Mouse (Mus musculus): ENCODE results near the gene Galr3. TPM values are rescaled to one million over a fixed set of nuclear protein-coding genes. Genes with fewer than 3 reads are reported as not detected.

Gene Galr3
- polyA plus RNA-seq, 1 experiment from 2014 or later: not detected

GRCm38 (mm10) chr15:79022671-79023230 lies 18.9 kb upstream of the Galr3 start:
- H3K4me1 ChIP-seq (replicated peaks; ENCODE audit: control insufficient read depth, insufficient read depth, low read length): peaks cover 17% of the 10 kb centered on the region
- no peaks in the 10 kb centered on the region for H3K36me3 ChIP-seq (ENCODE audit: control insufficient read depth, insufficient read depth, low read length)
- no peak overlapping the region for H3K27ac ChIP-seq (ENCODE audit: low read length)
- no peak for ATAC-seq (ENCODE audit: low read depth)
- 38% methylated on average over 10 of the region's 10 CpGs for WGBS
- H3K4me3 ChIP-seq (ENCODE audit: low read length): no peak overlapping the region
- H3K27me3 ChIP-seq (ENCODE audit: control insufficient read depth, insufficient read depth, low read depth, low read length): no peaks in the 10 kb centered on the region
- H3K4me2 ChIP-seq (ENCODE audit: low read depth, low read length): no peak overlapping the region
- H3K9ac ChIP-seq (ENCODE audit: low read length): no peak overlapping the region
- no peaks in the 10 kb centered on the region for H3K9me3 ChIP-seq (ENCODE audit: control insufficient read depth, low read length)

- WGBS: 75% methylated on average over 1 of the region's 1 CpGs
- Histone ChIP-seq H3K4me1 (replicated peaks; ENCODE audit: control insufficient read depth, insufficient read depth, low read length) (peaks cover 17% of the 10 kb centered on the region), H3K9ac (ENCODE audit: low read length) (no peak overlapping the region), H3K27ac (ENCODE audit: low read length) (no peak overlapping the region), H3K4me2 (ENCODE audit: low read depth, low read length) (no peak overlapping the region), H3K36me3 (ENCODE audit: control insufficient read depth, insufficient read depth, low read length) (no peaks in the 10 kb centered on the region), H3K4me3 (ENCODE audit: low read length) (no peak overlapping the region), H3K27me3 (ENCODE audit: control insufficient read depth, insufficient read depth, low read depth, low read length) (no peaks in the 10 kb centered on the region), H3K9me3 (ENCODE audit: control insufficient read depth, low read length) (no peaks in the 10 kb centered on the region)
- ATAC-seq (ENCODE audit: low read depth): no peak
Observed at GRCm38 (mm10) chr15:79023366-79023765, 18.3 kb upstream of the Galr3 start.

GRCm38 (mm10) chr15:79025687-79026308 lies 15.9 kb upstream of the Galr3 start:
- H3K36me3 ChIP-seq (ENCODE audit: control insufficient read depth, insufficient read depth, low read length): no peaks in the 10 kb centered on the region
- no peak overlapping the region for H3K27ac ChIP-seq (ENCODE audit: low read length)
- ATAC-seq (ENCODE audit: low read depth): no peak

GRCm38 (mm10) chr15:79026511-79027290 lies 15.0 kb upstream of the Galr3 start:
- Histone ChIP-seq H3K4me3 (ENCODE audit: low read length) (peak overlapping the region; percentile 83), H3K4me2 (ENCODE audit: low read depth, low read length) (peak overlapping the region; percentile 99), H3K9me3 (ENCODE audit: control insufficient read depth, low read length) (no peaks in the 10 kb centered on the region), H3K36me3 (ENCODE audit: control insufficient read depth, insufficient read depth, low read length) (no peaks in the 10 kb centered on the region), H3K27ac (ENCODE audit: low read length) (no peak overlapping the region), H3K27me3 (ENCODE audit: control insufficient read depth, insufficient read depth, low read depth, low read length) (no peaks in the 10 kb centered on the region), H3K4me1 (replicated peaks; ENCODE audit: control insufficient read depth, insufficient read depth, low read length) (peaks cover 26% of the 10 kb centered on the region), H3K9ac (ENCODE audit: low read length) (no peak overlapping the region)
- WGBS: 39% methylated on average over 14 of the region's 14 CpGs
- ATAC-seq (ENCODE audit: low read depth): no peak

More at GRCm38 (mm10) chr15:79025687-79026308, 15.9 kb upstream of the Galr3 start:
- no peak overlapping the region for H3K4me3 ChIP-seq (ENCODE audit: low read length)
- peak overlapping the region; percentile 33 for H3K4me2 ChIP-seq (ENCODE audit: low read depth, low read length)
- H3K9ac ChIP-seq (ENCODE audit: low read length): peak overlapping the region; percentile 52
- H3K9me3 ChIP-seq (ENCODE audit: control insufficient read depth, low read length): no peaks in the 10 kb centered on the region
- H3K4me1 ChIP-seq (replicated peaks; ENCODE audit: control insufficient read depth, insufficient read depth, low read length): peaks cover 18% of the 10 kb centered on the region
- no peaks in the 10 kb centered on the region for H3K27me3 ChIP-seq (ENCODE audit: control insufficient read depth, insufficient read depth, low read depth, low read length)
- 16% methylated on average over 16 of the region's 18 CpGs for WGBS

- peak overlapping the region; percentile 83 for H3K4me3 ChIP-seq (ENCODE audit: low read length)
- H3K36me3 ChIP-seq (ENCODE audit: control insufficient read depth, insufficient read depth, low read length): no peaks in the 10 kb centered on the region
- peak overlapping the region; percentile 99 for H3K4me2 ChIP-seq (ENCODE audit: low read depth, low read length)
- 7% methylated on average over 39 of the region's 46 CpGs for WGBS
- no peaks in the 10 kb centered on the region for H3K9me3 ChIP-seq (ENCODE audit: control insufficient read depth, low read length)
- ATAC-seq (ENCODE audit: low read depth): peak; percentile 15; the same call in 1 of the 2 replicates
- H3K27me3 ChIP-seq (ENCODE audit: control insufficient read depth, insufficient read depth, low read depth, low read length): no peaks in the 10 kb centered on the region
- H3K9ac ChIP-seq (ENCODE audit: low read length): peak overlapping the region; percentile 100
- H3K27ac ChIP-seq (ENCODE audit: low read length): peak overlapping the region; percentile 95
- peaks cover 30% of the 10 kb centered on the region for H3K4me1 ChIP-seq (replicated peaks; ENCODE audit: control insufficient read depth, insufficient read depth, low read length)
Observed at GRCm38 (mm10) chr15:79027291-79028205, 14.1 kb upstream of the Galr3 start.

- H3K9me3 ChIP-seq (ENCODE audit: control insufficient read depth, low read length): no peaks in the 10 kb centered on the region
- peaks cover 30% of the 10 kb centered on the region for H3K4me1 ChIP-seq (replicated peaks; ENCODE audit: control insufficient read depth, insufficient read depth, low read length)
Observed at GRCm38 (mm10) chr15:79028237-79028738, 13.4 kb upstream of the Galr3 start, which contains the start of gene H1f0. H1f0 (plus strand) TSS chr15:79028450.

GRCm38 (mm10) chr15:79028823-79029484 lies 12.7 kb upstream of the Galr3 start:
- Histone ChIP-seq H3K4me3 (ENCODE audit: low read length) (peak overlapping the region; percentile 83), H3K4me2 (ENCODE audit: low read depth, low read length) (peak overlapping the region; percentile 99), H3K9ac (ENCODE audit: low read length) (peak overlapping the region; percentile 100), H3K27ac (ENCODE audit: low read length) (peak overlapping the region; percentile 95), H3K27me3 (ENCODE audit: control insufficient read depth, insufficient read depth, low read depth, low read length) (no peaks in the 10 kb centered on the region), H3K36me3 (ENCODE audit: control insufficient read depth, insufficient read depth, low read length) (no peaks in the 10 kb centered on the region), H3K4me1 (replicated peaks; ENCODE audit: control insufficient read depth, insufficient read depth, low read length) (peaks cover 30% of the 10 kb centered on the region), H3K9me3 (ENCODE audit: control insufficient read depth, low read length) (no peaks in the 10 kb centered on the region)
- 14% methylated on average over 16 of the region's 16 CpGs for WGBS
- ATAC-seq (ENCODE audit: low read depth): no peak

More at GRCm38 (mm10) chr15:79028237-79028738, 13.4 kb upstream of the Galr3 start, which contains the start of gene H1f0:
- 0% methylated on average over 58 of the region's 58 CpGs for WGBS
- peak; percentile 86 for ATAC-seq (ENCODE audit: low read depth)
- peak within 1 kb of the TSS; percentile 100 for H3K9ac ChIP-seq (ENCODE audit: low read length)
- peak within 1 kb of the TSS; percentile 95 for H3K27ac ChIP-seq (ENCODE audit: low read length)
- no peaks in the 10 kb centered on the region for H3K27me3 ChIP-seq (ENCODE audit: control insufficient read depth, insufficient read depth, low read depth, low read length)
- H3K4me2 ChIP-seq (ENCODE audit: low read depth, low read length): peak within 1 kb of the TSS; percentile 99
- H3K36me3 ChIP-seq (ENCODE audit: control insufficient read depth, insufficient read depth, low read length): no peaks in the 10 kb centered on the region
- peak within 1 kb of the TSS; percentile 83 for H3K4me3 ChIP-seq (ENCODE audit: low read length)

- peak; percentile 2; the same call in 1 of the 2 replicates for ATAC-seq (ENCODE audit: low read depth)
- peak overlapping the region; percentile 89 for H3K27ac ChIP-seq (ENCODE audit: low read length)
- H3K27me3 ChIP-seq (ENCODE audit: control insufficient read depth, insufficient read depth, low read depth, low read length): no peaks in the 10 kb centered on the region
- WGBS: 3% methylated on average over 11 of the region's 11 CpGs
- H3K4me1 ChIP-seq (replicated peaks; ENCODE audit: control insufficient read depth, insufficient read depth, low read length): peaks cover 30% of the 10 kb centered on the region
- H3K9me3 ChIP-seq (ENCODE audit: control insufficient read depth, low read length): no peaks in the 10 kb centered on the region
- H3K4me2 ChIP-seq (ENCODE audit: low read depth, low read length): peak overlapping the region; percentile 99
- H3K9ac ChIP-seq (ENCODE audit: low read length): peak overlapping the region; percentile 100
- peak overlapping the region; percentile 83 for H3K4me3 ChIP-seq (ENCODE audit: low read length)
- H3K36me3 ChIP-seq (ENCODE audit: control insufficient read depth, insufficient read depth, low read length): no peaks in the 10 kb centered on the region
Observed at GRCm38 (mm10) chr15:79029519-79030241, 12.0 kb upstream of the Galr3 start.
